Mouse (Mus musculus) layer of hippocampus, postnatal 25 days (tissue): ENCODE results near the gene Lbx1. TPM values are rescaled to one million over a fixed set of nuclear protein-coding genes. Genes with fewer than 3 reads are reported as not detected.

Experiments used
- DNase-seq, 2 experiments: peaks; one replicate each; pipeline ENCODE4 v3.0.0; 2022; ENCODE audit warnings: mixed read lengths in 2 of 2, low spot score in 1 of 2; ENCODE audit errors: extremely low spot score in 1 of 2
- total RNA-seq, 2 experiments: library from RNA; stranded (reverse); gene quantifications; 2 replicates each; pipeline ENCODE4 v1.2.3; 2021

Lbx1 gene
- total RNA-seq, 2 experiments from 2014 or later = not detected

DNA sequence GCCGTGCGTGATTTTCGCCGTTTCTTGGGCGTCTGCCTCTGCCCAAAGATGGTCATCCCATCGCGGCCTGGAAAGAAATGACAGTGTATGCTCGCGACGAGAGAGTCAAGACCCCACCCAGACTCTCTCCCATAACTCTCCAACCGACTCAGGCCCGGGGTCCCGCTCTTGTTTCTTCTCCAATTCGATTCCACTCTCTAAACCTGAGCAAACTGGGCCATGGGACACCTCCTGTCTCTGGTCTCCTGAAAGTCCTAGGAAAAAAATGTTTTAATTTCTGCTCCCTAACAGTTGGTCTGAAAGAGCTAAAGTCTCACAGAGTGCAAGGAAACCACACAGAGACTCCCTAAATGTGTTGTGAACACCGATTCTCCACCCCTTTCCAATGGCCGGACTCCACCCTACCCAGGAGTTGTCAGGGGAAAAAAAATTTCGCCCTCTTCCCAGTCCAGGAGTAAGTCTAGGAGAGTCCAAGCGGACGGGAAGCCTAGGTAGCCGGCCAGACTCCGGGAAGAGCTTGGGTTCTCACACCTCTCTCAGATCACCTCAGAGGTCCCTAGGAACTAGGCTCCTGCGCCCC lies 1.3 kb downstream of the Lbx1 start:
- DNase-seq = no peak

DNA sequence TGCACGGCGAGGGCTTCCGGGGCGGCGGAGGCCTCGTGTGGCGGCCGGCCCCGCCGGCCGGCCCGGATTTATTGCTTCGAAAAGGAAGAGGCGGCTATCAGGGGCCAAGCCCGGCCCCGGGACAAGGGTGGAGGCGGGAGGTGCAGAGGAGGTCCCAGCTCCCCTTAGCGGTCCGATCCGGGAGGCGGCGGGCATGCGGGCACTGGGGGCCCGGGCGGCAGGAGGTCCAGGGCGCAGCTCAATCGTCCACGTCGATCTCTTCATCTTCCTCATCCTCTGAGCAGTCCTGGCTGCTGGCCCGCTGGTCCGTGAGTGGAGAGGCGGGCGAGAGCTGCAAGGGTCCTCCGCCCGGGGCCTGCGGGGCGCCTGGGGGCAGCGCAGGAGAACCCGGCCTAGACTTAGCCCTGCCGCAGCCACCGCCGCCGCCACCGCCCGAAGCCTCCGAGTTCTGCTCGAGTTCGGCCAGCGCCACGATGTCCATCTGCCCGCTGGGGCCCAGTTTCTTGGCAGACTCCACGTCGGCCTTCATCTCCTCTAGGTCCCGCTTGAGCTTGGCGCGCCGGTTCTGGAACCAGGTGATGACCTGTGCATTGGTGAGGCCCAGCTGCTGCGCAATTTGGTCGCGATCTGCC lies 2.0 kb downstream of the Lbx1 start:
- DNase-seq = no peak

DNA sequence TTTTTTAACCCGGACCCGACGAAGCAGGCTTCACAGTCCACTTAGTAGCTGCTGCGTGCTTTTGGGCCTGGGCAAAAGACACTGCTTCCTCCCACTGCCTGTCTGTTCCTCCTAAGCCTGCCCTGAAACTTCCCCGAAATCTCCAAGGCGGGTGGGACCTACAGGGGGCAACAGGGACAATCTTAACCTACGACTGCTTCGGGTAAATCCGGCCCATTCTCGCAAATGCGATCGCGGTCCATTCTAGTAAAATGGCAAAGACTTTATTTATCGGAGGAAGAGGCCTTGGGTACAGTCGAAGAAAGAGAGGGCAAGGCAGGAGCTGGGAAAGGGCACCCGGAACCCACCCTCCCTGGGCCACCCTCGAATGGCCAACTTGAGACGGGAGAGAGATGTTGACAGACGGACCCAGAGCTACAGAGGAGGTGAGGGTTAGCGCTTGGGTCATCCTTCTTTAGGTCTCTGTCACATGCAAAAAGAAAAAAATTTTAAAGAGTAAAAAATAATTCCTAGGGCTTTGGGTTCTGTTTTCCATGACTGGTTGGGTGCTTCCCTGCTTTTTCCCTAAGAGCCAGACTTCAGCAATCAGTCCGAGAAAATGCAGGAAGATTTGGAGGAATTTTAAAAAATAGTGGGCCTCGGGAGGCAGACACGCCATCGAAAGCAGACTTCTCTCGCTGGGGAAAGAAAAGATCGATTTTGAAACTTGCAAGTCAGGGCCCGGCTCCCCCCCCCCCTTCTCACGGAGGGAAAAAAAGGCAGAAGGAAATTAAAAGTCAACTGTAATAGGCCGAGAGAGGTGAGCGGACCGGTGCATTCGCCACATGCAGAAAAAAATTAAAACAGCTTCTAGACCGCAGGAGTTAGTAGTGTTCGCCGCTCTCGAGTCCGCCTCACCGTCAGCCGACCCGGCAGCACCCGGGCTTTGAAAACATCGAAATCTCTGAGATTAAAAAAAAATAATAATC lies 2.9 kb downstream of the Lbx1 start:
- DNase-seq = no peak

DNA sequence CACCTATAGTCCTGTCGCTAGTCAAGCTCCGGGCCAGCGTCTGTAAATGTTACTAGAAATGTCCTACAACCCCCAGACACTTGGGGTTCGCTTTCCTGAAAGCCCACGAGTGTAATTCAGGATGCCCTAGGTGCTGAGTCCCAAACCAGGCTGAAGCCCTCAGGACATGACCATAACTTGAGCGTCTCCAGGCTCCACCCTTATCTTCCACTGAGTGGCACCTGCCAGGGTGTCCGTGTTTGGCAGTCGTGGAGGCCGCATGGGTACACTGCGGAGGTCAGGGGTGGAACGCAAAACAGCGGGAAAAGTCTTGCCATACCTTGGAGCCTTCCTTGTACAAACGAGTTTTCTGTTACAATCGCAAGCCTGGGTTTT lies 3.6 kb downstream of the Lbx1 start:
- DNase-seq = no peak

DNA sequence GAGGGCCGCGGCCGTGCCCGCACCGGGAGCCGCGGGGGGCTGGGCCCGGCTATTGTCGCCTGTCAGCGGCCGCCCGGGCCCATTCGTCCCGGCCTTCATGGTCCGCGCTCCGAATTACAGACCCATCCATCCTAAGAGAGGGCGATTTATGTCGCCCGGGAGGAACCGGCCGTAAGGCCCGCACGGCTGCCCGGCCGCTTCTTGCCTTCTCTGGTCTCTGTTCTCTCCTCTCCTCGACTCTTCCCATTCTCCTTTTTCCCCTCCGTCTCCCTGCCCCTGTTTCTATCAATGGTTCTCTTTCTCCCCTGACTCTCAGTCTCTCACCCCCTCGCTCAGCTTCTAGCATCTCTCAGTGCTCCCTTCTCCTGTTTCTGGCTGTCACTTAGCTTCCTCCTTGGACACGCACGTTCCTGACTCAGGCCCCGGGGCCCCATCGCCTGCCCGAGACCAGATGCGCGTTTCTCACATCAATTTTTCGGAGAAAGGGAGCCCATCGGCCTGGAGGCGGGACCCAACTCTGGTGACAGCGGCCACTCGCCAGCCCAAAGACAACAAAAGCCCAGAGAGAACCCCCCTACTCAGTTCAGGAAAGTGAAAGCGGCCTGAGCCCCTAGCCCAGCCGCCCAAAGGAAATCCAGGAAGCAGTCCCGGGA lies 4.1 kb downstream of the Lbx1 start:
- DNase-seq = no peak

DNA sequence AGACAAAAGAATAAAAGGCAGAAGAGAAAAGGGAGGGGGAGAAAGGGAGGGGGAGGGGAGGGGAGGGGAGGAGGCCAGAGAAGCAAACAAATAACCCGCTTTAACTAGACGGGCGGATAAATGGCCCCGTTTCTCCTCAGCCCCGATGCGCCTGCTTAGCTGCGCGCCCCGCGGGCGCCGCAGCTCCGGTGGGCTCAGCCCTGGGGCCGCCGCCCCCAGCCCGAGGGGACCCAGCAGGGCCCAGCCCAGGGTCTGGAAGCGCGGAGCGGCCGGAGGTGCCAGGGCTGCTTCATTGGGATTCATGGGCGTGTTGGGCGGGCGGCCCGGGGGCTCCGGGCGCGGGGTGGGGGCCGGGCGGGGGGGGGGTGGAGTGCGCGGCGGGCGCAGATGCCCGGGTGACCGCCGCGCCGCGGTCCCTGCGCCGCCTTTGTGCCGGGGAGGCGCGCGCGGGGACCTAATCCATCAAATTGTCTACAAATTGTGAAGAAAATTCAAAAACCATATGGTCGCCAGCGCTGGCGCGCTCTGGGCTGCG lies 4.7 kb downstream of the Lbx1 start:
- DNase-seq = no peak

DNA sequence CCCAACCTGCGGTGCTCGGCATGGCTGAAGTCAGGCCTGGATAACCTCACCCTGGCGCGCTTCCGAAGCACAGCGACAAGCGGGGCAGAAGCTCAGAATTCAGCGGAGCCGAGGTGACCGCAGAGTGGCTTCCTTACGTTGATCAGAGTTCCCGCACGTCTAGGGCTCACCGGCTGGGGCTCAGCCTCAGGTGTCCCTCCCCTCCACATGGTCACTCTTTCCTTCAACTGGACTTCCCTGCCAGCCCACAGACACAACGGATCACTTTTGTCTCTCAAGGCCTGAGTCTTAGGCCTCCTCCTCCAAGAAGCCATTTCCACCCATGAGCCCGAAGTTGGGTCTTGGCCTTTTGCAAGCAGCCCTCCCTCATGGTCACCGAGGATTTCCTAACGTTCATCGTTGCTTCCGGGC lies 5.4 kb downstream of the Lbx1 start:
- no peak for DNase-seq

DNA sequence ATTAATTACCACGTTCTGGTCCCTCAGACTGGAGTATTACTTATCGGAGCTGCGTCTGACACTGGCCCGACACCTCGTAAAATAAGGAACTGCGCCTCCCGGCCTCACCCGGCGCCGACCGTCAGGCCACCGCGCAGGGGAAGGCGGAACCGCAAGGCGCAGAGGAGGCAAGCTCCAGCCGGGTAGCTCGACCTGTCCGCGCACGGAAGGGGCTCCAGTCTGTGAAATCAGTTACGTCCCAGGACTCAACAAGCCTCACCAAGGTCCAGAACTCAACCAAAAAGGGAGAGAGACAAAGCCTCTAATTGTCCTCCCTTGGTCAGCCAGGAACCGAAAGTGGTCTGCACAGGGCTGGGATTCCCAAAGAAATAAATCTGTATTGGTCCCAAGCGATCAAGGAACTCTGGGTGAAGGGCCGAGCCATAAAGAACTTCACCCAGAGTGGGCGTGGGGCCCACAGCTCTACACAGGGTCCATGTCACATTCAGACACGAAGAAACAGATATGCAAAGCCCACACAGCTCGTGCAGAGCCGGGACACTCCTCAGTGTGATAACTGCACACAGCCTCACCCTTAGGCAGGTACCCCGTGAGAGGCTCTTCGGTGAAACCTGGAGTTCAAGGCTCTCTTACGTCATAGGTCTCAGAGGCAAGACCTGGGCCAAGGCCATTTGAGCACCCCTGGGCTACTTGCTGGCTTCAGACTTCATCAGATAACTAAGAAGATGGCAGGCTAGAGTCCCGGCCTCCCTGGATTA lies 6.1 kb downstream of the Lbx1 start:
- no peak for DNase-seq

DNA sequence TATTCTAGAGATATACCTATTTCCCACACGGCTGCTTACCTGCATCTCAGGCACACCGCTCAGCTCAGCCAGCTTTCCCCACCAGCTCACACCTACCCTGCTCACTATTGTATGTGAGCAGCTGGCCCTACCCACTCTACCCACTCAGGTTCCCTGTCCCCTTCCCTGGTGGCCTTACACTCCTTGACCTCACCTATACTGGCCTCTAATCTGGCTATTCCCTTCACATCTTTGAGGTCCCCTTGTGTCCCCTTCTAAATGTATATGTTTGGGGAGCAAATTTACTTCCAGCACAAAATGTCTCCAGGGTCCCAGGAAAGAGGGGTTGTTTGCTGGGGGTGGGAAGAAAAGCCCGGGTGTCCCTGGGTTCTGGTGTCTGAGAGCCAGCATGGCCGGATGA lies 6.8 kb downstream of the Lbx1 start:
- no peak for DNase-seq

DNA sequence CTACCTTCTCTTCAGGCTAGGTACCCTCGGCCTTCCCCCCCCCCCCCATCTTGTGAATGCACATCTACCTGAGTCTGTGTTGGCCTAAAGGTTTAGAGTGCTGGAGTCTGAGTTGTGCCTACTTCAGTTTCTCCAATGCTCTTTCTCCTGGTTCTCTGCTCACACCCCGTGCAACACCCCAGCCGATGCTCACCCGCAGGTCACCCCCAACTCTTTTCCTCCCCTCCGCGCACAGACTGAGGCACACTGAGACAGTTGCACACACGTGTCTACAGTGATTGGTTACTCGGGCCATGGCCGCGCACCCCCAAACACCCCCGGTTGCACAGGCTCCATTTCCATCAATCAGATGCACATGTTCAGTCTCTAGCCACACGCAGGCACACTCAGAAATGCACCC lies 7.5 kb downstream of the Lbx1 start:
- no peak for DNase-seq

DNA sequence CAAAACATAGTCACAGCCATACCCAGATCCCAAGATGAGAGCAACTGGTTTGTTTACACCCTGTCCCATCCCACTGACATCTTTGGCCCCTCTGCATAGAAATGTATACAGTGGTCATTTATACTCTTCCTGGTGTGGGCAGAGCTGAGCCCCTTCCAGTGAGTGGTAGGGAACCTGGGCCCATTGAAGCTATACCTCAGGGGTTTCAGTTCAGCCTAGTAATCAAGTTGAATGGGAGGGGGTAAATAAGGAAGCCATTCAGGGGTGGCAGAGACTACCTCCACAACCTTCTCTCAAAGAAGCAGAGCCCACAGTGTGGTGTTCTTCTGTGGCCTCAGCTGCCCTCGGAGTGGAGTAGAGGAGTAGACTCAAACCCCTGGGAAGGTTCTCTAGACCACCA lies 7.9 kb downstream of the Lbx1 start:
- no peak for DNase-seq

DNA sequence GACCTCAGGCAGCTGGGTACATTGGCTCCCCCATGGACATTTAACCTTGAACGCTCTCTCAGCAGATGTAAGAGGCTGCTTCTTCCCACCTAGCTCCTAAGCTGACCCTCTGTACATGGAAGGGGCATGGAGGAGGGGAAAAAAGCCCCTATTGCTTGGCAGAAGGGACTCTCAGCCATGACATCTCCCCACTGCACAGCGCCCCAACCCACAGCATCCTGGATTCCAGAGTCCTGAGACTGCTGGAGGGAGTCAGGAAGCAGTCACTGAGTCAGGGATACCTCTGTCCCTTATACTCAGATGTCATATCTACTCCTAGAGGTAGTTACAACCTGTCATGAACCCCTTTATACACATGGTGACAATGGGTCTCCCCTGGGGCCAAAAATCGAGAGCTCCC lies 8.6 kb downstream of the Lbx1 start:
- no peak for DNase-seq

DNA sequence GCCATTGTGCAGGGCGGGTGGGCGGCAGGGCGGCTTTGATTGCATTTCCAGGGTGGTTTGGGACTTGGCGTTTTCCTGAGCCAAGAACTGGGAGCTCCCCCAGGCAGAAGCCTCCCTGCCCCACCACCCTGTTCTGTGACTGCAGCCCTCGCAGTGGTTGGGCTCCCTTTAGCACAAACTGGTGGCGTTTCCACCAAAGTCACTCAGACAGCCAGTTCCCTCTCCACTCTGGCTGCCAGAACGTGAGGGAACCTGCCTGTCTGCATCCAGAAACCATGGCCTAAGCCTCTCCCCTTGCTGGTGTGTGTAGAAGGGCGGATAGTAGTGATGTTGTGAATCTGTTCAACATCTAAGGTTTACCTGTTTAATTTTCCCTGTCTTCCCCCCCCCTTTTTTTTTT lies 9.4 kb downstream of the Lbx1 start:
- DNase-seq = no peak

DNA sequence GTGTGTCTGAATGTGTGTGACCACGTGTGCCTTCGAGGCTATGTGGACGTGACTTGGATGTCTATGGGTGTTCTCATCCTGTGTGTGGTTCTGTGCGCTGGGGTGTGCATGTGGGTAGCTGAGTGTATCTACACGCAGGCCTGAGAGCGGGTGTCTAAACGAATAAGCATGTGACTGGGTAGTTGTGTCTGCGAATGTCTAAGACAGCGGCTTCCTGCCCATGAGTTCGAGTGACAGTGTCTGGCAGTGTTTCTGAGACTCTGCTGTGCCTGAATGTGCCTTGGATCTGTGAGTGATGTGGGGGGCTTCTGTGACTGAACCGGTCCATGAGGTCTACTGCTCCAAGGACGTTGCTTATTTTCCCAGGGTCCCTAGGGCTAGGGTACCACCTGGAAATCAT lies 10.5 kb downstream of the Lbx1 start:
- DNase-seq = no peak

DNA sequence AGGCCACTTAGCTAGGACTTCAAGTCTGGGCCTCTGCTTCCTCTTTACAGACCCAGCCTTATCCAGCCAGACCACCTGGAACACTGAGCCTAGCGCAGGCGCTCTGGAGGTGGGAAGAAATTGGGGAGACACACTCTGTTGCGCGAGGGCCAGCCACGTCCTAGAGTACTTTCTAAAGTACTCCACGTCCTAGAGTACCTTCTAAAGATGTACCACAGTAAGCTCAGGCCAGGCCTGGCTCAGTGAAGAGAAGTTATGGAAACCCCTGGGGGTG lies 11.4 kb downstream of the Lbx1 start:
- no peak for DNase-seq

DNA sequence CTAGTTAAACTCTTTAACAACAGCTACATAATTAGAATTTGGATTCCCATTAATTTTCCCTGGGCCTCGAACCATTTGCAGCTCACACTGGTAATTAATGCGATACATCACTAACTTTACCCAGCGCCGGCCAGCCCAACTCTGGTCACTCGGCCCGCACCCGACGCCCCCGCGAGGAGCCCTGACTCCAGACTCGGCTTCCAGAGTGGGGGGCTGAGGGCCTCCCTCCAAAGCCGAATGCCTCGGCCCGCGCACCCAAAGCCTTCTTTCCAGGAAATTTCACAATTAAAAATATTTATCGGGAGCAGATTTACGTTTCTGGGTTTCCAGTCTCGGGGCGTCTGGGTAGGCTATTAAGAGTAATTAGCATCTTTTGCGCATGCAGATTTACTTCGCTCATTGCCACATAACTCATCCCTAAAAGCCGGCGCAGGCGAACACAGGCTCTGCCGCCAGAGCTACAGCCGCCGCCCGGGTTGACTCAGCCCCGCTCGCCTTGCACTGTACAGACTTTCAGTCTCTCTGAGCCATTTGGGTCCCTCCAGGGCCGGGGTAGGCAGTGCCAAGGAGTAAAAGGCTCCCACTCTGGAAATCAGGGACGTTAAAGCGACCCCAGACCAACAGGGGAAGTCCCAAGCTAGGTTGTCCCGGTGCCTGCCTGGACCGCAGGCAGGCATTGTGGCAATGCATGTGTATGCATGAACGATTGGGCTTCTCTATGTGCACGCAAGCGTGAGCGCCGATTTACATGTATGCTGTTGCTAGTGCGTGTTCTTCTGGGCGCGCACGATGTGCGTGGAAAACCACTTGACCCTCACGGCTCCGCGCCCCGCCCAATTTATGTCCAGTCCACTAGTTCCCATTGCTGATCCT lies 12.0 kb downstream of the Lbx1 start:
- no peak for DNase-seq

DNA sequence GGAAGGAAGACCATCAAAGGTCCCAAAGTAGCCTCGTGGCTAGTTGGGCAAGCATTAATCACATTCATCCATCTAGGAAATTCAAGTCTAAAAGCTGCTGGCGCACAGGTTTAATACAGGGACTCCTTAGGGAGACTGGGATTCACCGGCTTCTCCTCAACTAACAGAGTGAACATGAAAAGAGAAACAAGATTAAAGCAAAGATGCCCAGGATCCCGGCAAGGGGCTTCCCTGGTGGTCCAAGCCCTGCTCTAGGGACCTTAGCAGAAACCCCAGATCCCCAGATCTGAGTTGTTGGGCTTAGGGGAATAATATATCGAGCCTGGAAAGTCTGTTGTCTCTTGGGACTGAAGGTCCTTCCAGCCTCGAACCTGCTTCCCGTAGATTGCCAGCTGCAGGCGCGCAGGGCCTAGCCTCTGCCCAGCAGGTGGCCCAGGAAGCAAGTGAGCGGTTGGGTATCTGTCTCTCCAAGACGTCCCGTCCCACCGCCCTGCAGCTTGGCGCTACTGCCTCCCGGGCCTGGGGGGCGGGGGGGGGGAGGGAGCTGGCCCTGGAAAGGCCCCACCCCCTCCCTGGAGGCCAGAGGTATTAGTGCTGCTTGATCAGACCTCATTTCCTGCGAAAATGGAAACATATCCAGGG lies 13.3 kb downstream of the Lbx1 start:
- DNase-seq = no peak

DNA sequence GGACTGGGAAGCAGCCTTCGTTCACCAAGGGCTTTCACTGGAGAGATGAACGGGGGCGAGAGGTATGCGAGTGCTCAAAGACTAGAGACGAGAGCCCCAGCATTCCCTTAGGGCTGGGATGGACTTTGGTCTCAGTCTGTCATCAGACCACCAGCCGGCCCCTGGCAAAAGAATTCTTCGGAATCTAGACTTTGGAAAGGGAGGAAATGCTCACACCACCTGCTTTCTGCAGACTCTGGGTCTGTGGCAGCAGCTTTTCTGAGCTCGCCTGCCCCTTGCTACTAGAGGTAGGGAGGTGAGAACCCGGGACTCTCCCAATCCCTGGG lies 14.2 kb downstream of the Lbx1 start:
- DNase-seq = no peak
